Mouse (Mus musculus) neural tube, embryonic 11.5 days (tissue): Measurements from ENCODE around the gene Bmp5. TPM values are rescaled to one million over a fixed set of nuclear protein-coding genes. Genes with fewer than 3 reads are reported as not detected.

Experiments used
- ATAC-seq: fragments of 200-750 bp; cut with Nextera tagmentation; 2 replicates; pipeline ENCODE4 v1.8.0; 2017; ENCODE audit warnings: moderate number of reproducible peaks, mild to moderate bottlenecking, moderate TSS enrichment, moderate library complexity; ENCODE audit not compliant: insufficient read depth, low FRiP score, low TSS enrichment
- DNase-seq: peaks from one replicate; pipeline ENCODE4 v3.0.0-alpha.2; 2015; ENCODE audit warnings: low spot score
- H3K27ac ChIP-seq: fragments of 300-500 bp; sonication (generic); 2 replicates; pipeline ENCODE4 v1.5.1; 2014; ENCODE audit warnings: low read depth, mild to moderate bottlenecking, low read length
- H3K27me3 ChIP-seq: fragments of 300-500 bp; sonication (generic); 2 replicates; pipeline ENCODE4 v1.6.1; 2014; ENCODE audit warnings: mild to moderate bottlenecking, low read length, mixed read lengths; ENCODE audit not compliant: control insufficient read depth, insufficient read depth
- H3K36me3 ChIP-seq: fragments of 300-500 bp; sonication (generic); 2 replicates; pipeline ENCODE4 v1.6.1; 2014; ENCODE audit warnings: mild to moderate bottlenecking, low read length, moderate library complexity, mixed read lengths; ENCODE audit not compliant: control insufficient read depth, insufficient read depth
- H3K4me1 ChIP-seq: fragments of 300-500 bp; sonication (generic); 2 replicates; pipeline ENCODE4 v1.6.1; 2014; ENCODE audit warnings: low read length, mixed read lengths; ENCODE audit not compliant: control insufficient read depth, insufficient read depth
- H3K4me2 ChIP-seq: fragments of 300-500 bp; sonication (generic); 2 replicates; pipeline ENCODE4 v1.6.1; 2014; ENCODE audit warnings: low read depth, mild to moderate bottlenecking, moderate library complexity
- H3K4me3 ChIP-seq: fragments of 300-500 bp; sonication (generic); 2 replicates; pipeline ENCODE4 v1.5.1; 2014; ENCODE audit warnings: low read depth, low read length
- H3K9ac ChIP-seq: fragments of 300-500 bp; sonication (generic); 2 replicates; pipeline ENCODE4 v1.6.1; 2014; ENCODE audit warnings: mild to moderate bottlenecking, low read length
- H3K9me3 ChIP-seq: fragments of 300-500 bp; sonication (generic); 2 replicates; pipeline ENCODE4 v1.6.1; 2016; ENCODE audit warnings: low read length; ENCODE audit not compliant: control insufficient read depth
- WGBS: fragments of 180-500 bp; shearing (Covaris S2); extraction: QIAGEN DNeasy Blood & Tissue Kit; methylation state at CpG from one replicate; pipeline ENCODE4 v1.1.7; 2014; 5-methylcytosine and 5-hydroxymethylcytosine counted together
- polyA plus RNA-seq: library from polyadenylated mRNA; unstranded; fragments of >200 nt; fragmentation: Nextera tagmentation; extraction: Ambion mirVana; gene quantifications from 2 replicates; pipeline ENCODE4 v1.2.1, GENCODE M21; 2014

The Bmp5 gene
- 6.5 and 8.7 TPM in 2 replicates for polyA plus RNA-seq

GRCm38 (mm10) chr9:75775129-75775845 is at the start of gene Bmp5:
TSS of gene Bmp5 (plus strand) at chr9:75775364.
- H3K4me3 ChIP-seq: peak within 1 kb of the TSS; percentile 21
- no peaks in the 10 kb centered on the region for H3K27me3 ChIP-seq
- peaks cover 4% of the 10 kb centered on the region; the same call in 1 of the 2 replicates for H3K4me1 ChIP-seq
- H3K9me3 ChIP-seq: no peaks in the 10 kb centered on the region
- no peak within 1 kb of the TSS for H3K9ac ChIP-seq
- H3K4me2 ChIP-seq: peak within 1 kb of the TSS; percentile 19
- WGBS: 23% methylated on average over 7 of the region's 7 CpGs
- no peak for ATAC-seq
- no peak within 1 kb of the TSS for H3K27ac ChIP-seq
- H3K36me3 ChIP-seq: no peaks in the 10 kb centered on the region
- DNase-seq: no peak

GRCm38 (mm10) chr9:75760075-75760474 is 15.1 kb upstream of the Bmp5 start:
- H3K9me3 ChIP-seq: no peaks in the 10 kb centered on the region
- no peak; the same call in 1 of the 2 replicates for ATAC-seq
- WGBS: 44% methylated on average over 5 of the region's 5 CpGs
- no peak overlapping the region for H3K9ac ChIP-seq
- H3K27ac ChIP-seq: no peak overlapping the region
- H3K4me2 ChIP-seq: no peak overlapping the region
- H3K4me3 ChIP-seq: no peak overlapping the region
- H3K36me3 ChIP-seq: no peaks in the 10 kb centered on the region
- no peaks in the 10 kb centered on the region for H3K27me3 ChIP-seq
- DNase-seq: no peak
- no peaks in the 10 kb centered on the region for H3K4me1 ChIP-seq

GRCm38 (mm10) chr9:75761567-75761966 is 13.6 kb upstream of the Bmp5 start:
- no peaks in the 10 kb centered on the region for H3K36me3 ChIP-seq
- ATAC-seq (no peak), DNase-seq (no peak)
- no peak overlapping the region for H3K27ac ChIP-seq
- no peaks in the 10 kb centered on the region for H3K4me1 ChIP-seq
- WGBS: 84% methylated on average over 2 of the region's 2 CpGs
- H3K4me2 ChIP-seq: no peak overlapping the region
- no peak overlapping the region for H3K9ac ChIP-seq
- H3K4me3 ChIP-seq: no peak overlapping the region
- no peaks in the 10 kb centered on the region for H3K27me3 ChIP-seq
- H3K9me3 ChIP-seq: no peaks in the 10 kb centered on the region

- DNase-seq: no peak
- Histone ChIP-seq H3K9me3 (no peaks in the 10 kb centered on the region), H3K27ac (no peak overlapping the region), H3K4me3 (no peak overlapping the region), H3K9ac (no peak overlapping the region), H3K36me3 (no peaks in the 10 kb centered on the region), H3K27me3 (no peaks in the 10 kb centered on the region), H3K4me2 (no peak overlapping the region), H3K4me1 (no peaks in the 10 kb centered on the region)
- WGBS: 38% methylated on average over 5 of the region's 5 CpGs
- no peak for ATAC-seq
These were observed 12.7 kb upstream of the Bmp5 start for GRCm38 (mm10) chr9:75762487-75762886.

- no peaks in the 10 kb centered on the region for H3K4me1 ChIP-seq
- DNase-seq (no peak), ATAC-seq (no peak)
- H3K27me3 ChIP-seq: no peaks in the 10 kb centered on the region
- H3K9ac ChIP-seq: no peak overlapping the region
- WGBS: 91% methylated on average over 7 of the region's 7 CpGs
- no peaks in the 10 kb centered on the region for H3K9me3 ChIP-seq
- H3K4me2 ChIP-seq: no peak overlapping the region
- H3K27ac ChIP-seq: no peak overlapping the region
- no peak overlapping the region for H3K4me3 ChIP-seq
- H3K36me3 ChIP-seq: no peaks in the 10 kb centered on the region
These were observed 10.4 kb upstream of the Bmp5 start for GRCm38 (mm10) chr9:75764792-75765191.

- Histone ChIP-seq H3K27me3 (no peaks in the 10 kb centered on the region), H3K4me3 (no peak overlapping the region), H3K9me3 (no peaks in the 10 kb centered on the region), H3K36me3 (no peaks in the 10 kb centered on the region), H3K4me1 (no peaks in the 10 kb centered on the region), H3K27ac (no peak overlapping the region), H3K9ac (no peak overlapping the region), H3K4me2 (no peak overlapping the region)
- no peak for DNase-seq
- no peak for ATAC-seq
- 95% methylated on average over 5 of the region's 5 CpGs for WGBS
These were observed 8.6 kb upstream of the Bmp5 start for GRCm38 (mm10) chr9:75766521-75766920.

GRCm38 (mm10) chr9:75769042-75769441 is 6.1 kb upstream of the Bmp5 start:
- H3K9ac ChIP-seq: no peak overlapping the region
- H3K27me3 ChIP-seq: no peaks in the 10 kb centered on the region
- DNase-seq (no peak), ATAC-seq (no peak)
- no peaks in the 10 kb centered on the region for H3K9me3 ChIP-seq
- no peak overlapping the region for H3K27ac ChIP-seq
- 77% methylated on average over 3 of the region's 3 CpGs for WGBS
- no peak overlapping the region for H3K4me3 ChIP-seq
- no peaks in the 10 kb centered on the region for H3K4me1 ChIP-seq
- no peaks in the 10 kb centered on the region for H3K36me3 ChIP-seq
- H3K4me2 ChIP-seq: no peak overlapping the region

- DNase-seq: no peak
- no peak for ATAC-seq
- Histone ChIP-seq H3K9me3 (no peaks in the 10 kb centered on the region), H3K4me3 (peak overlapping the region; percentile 21; the same call in 1 of the 2 replicates), H3K4me2 (peak overlapping the region; percentile 19; the same call in 1 of the 2 replicates), H3K36me3 (no peaks in the 10 kb centered on the region), H3K27ac (no peak overlapping the region), H3K9ac (no peak overlapping the region), H3K27me3 (no peaks in the 10 kb centered on the region), H3K4me1 (peaks cover 9% of the 10 kb centered on the region; the same call in 1 of the 2 replicates)
- 49% methylated on average over 7 of the region's 7 CpGs for WGBS
These were observed 989 bp downstream of the Bmp5 start for GRCm38 (mm10) chr9:75776153-75776552.

GRCm38 (mm10) chr9:75778762-75779346 is 3.7 kb downstream of the Bmp5 start:
- H3K27ac ChIP-seq: no peak overlapping the region
- no peaks in the 10 kb centered on the region for H3K9me3 ChIP-seq
- H3K4me2 ChIP-seq: no peak overlapping the region
- DNase-seq (no peak), ATAC-seq (no peak)
- H3K4me1 ChIP-seq: peaks cover 9% of the 10 kb centered on the region; the same call in 1 of the 2 replicates
- H3K9ac ChIP-seq: no peak overlapping the region
- no peak overlapping the region; the same call in 1 of the 2 replicates for H3K4me3 ChIP-seq
- 71% methylated on average over 9 of the region's 9 CpGs for WGBS
- H3K36me3 ChIP-seq: no peaks in the 10 kb centered on the region
- H3K27me3 ChIP-seq: no peaks in the 10 kb centered on the region
